Mouse (Mus musculus) limb, embryonic 14.5 days (tissue): ENCODE data around the gene Gp1bb. TPM values are rescaled to one million over a fixed set of nuclear protein-coding genes. Genes with fewer than 3 reads are reported as not detected.

Experiments
- ATAC-seq: fragments of 200-750 bp; cut with Nextera tagmentation; 2 replicates; pipeline ENCODE4 v1.8.0; 2017; ENCODE audit warnings: low read depth, moderate number of reproducible peaks, moderate TSS enrichment; ENCODE audit not compliant: low FRiP score
- DNase-seq: peaks from one replicate; pipeline ENCODE4 v3.0.0-alpha.2; 2015; ENCODE audit warnings: low spot score
- H3K27ac ChIP-seq: fragments of 300-500 bp; sonication (generic); replicated peaks from 2 replicates; pipeline ENCODE4 v1.5.1; 2014; ENCODE audit warnings: low read depth, mild to moderate bottlenecking, low read length, moderate library complexity, mixed read lengths
- H3K27me3 ChIP-seq: fragments of 300-500 bp; sonication (generic); 2 replicates; pipeline ENCODE4 v1.6.1; 2014; ENCODE audit warnings: low read length, mixed read lengths; ENCODE audit not compliant: control insufficient read depth, insufficient read depth
- H3K36me3 ChIP-seq: fragments of 300-500 bp; sonication (generic); 2 replicates; pipeline ENCODE4 v1.6.1; 2014; ENCODE audit warnings: mild to moderate bottlenecking, low read length, moderate library complexity, mixed read lengths; ENCODE audit not compliant: control insufficient read depth, insufficient read depth
- H3K4me1 ChIP-seq: fragments of 300-500 bp; sonication (generic); 2 replicates; pipeline ENCODE4 v1.6.1; 2014; ENCODE audit warnings: antibody characterized with exemption, low read length, mixed read lengths; ENCODE audit not compliant: control insufficient read depth, insufficient read depth
- H3K4me2 ChIP-seq: fragments of 300-500 bp; sonication (generic); replicated peaks from 2 replicates; pipeline ENCODE4 v1.6.1; 2014; ENCODE audit warnings: low read depth, mild to moderate bottlenecking, low read length, moderate library complexity; ENCODE audit not compliant: severe bottlenecking
- H3K4me3 ChIP-seq: fragments of 300-500 bp; sonication (generic); replicated peaks from 2 replicates; pipeline ENCODE4 v1.5.1; 2014; ENCODE audit warnings: low read length
- H3K9ac ChIP-seq: fragments of 300-500 bp; sonication (generic); 2 replicates; pipeline ENCODE4 v1.6.1; 2014; ENCODE audit warnings: mild to moderate bottlenecking, low read depth, low read length, moderate library complexity; ENCODE audit not compliant: severe bottlenecking
- H3K9me3 ChIP-seq: fragments of 300-500 bp; sonication (generic); 2 replicates; pipeline ENCODE4 v1.6.1; 2016; ENCODE audit warnings: low read length; ENCODE audit not compliant: control insufficient read depth
- POLR2A ChIP-seq: fragments of 200-500 bp; IDR thresholded peaks from 2 replicates; pipeline ENCODE4 v1.8.0; 2012; ENCODE audit warnings: inconsistent platforms, mild to moderate bottlenecking, moderate library complexity, borderline replicate concordance; ENCODE audit not compliant: insufficient read depth, insufficient read length; ENCODE audit errors: extremely low read depth
- WGBS: fragments of 180-500 bp; shearing (Covaris S2); extraction: QIAGEN DNeasy Blood & Tissue Kit; methylation state at CpG from one replicate; pipeline ENCODE4 v1.1.7; 2014; 5-methylcytosine and 5-hydroxymethylcytosine counted together
- polyA plus RNA-seq, 2 experiments: library from polyadenylated mRNA; depleted of rRNA in 1 of 2; stranded (reverse) in 1 of 2; unstranded in 1 of 2; fragments of >200 nt; fragmentation: Nextera tagmentation in 1 of 2; extraction: Ambion mirVana in 1 of 2; gene quantifications; 2 replicates each; pipeline versions ENCODE4 v1.2.1 to v1.2.3; 2012 to 2014

Gp1bb gene
- polyA plus RNA-seq, 2 experiments: 3.0 to 4.3 TPM

DNA sequence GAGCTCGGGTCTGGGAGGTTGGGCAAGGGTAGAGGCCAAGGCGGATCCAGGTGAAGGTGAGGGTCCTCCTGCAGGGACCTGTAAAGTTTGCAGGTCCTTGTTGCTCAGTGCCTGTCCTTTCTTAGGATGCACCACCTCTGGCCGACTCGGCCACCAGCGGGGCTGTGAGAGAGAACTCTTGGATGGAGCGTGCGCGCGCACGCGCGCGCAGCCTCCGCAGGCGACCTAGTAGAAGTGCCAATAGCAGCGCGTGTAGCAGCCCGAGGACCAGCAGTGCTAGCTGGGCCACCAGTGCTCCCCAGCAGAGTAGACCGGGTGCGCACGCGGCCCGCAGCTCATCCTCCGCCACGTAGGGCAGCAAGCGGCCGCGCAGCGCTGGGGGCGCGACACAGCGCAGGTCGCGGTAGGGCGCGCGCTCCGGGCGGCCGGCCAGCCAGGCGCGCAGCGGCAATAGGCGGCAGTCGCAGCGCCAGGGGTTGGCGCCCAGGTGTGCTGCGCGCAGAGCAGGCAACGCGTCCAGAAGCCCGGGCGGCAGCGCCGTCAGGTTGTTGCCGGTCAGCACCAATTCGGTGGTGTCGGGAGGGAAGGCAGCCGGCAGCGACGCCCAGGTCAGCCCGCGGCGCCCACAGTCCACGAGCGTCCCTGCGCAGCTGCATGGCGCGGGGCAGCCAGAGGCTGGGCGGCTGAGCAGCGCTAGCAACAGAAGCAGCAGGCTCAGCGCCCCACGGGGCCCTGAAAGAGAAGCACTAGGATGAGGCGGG lies 1.4 kb downstream of the Gp1bb start:
- peaks cover 80% of the 10 kb centered on the region for H3K27me3 ChIP-seq
- 2% methylated on average over 50 of the region's 74 CpGs for WGBS
- H3K27ac ChIP-seq: no peak overlapping the region
- peak; percentile 42; the same call in 1 of the 2 replicates for ATAC-seq
- H3K4me2 ChIP-seq: peak overlapping the region; percentile 85
- no peaks in the 10 kb centered on the region for H3K9me3 ChIP-seq
- H3K4me1 ChIP-seq: peaks cover 12% of the 10 kb centered on the region; the same call in 1 of the 2 replicates
- no peak for TF ChIP-seq POLR2A
- H3K36me3 ChIP-seq: peaks cover 38% of the 10 kb centered on the region
- peak overlapping the region; percentile 44 for H3K9ac ChIP-seq
- H3K4me3 ChIP-seq: peak overlapping the region; percentile 49
- DNase-seq: no peak

- no peak overlapping the region for H3K27ac ChIP-seq
- H3K36me3 ChIP-seq: peaks cover 34% of the 10 kb centered on the region
- H3K4me3 ChIP-seq: peak overlapping the region; percentile 49; the same call in 1 of the 2 replicates
- H3K9ac ChIP-seq: no peak overlapping the region
- H3K9me3 ChIP-seq: no peaks in the 10 kb centered on the region
- ATAC-seq: no peak
- no peak for TF ChIP-seq POLR2A
- WGBS: 26% methylated on average over 6 of the region's 6 CpGs
- H3K4me1 ChIP-seq: peaks cover 12% of the 10 kb centered on the region; the same call in 1 of the 2 replicates
- DNase-seq: no peak
- H3K27me3 ChIP-seq: peaks cover 74% of the 10 kb centered on the region
- peak overlapping the region; percentile 85; the same call in 1 of the 2 replicates for H3K4me2 ChIP-seq
Observed at GRCm38 (mm10) chr16:18620201-18620600, 2.0 kb downstream of the Gp1bb start.

- no peak for DNase-seq
- Histone ChIP-seq H3K36me3 (peaks cover 24% of the 10 kb centered on the region), H3K27ac (no peak overlapping the region), H3K4me2 (no peak overlapping the region), H3K9me3 (no peaks in the 10 kb centered on the region), H3K9ac (no peak overlapping the region), H3K4me3 (no peak overlapping the region), H3K4me1 (peaks cover 12% of the 10 kb centered on the region; the same call in 1 of the 2 replicates), H3K27me3 (peaks cover 63% of the 10 kb centered on the region)
- TF ChIP-seq POLR2A: no peak
- ATAC-seq: no peak
- WGBS: 58% methylated on average over 4 of the region's 4 CpGs
Observed at GRCm38 (mm10) chr16:18619110-18619509, 3.1 kb downstream of the Gp1bb start.

GRCm38 (mm10) chr16:18618297-18618696 lies 3.9 kb downstream of the Gp1bb start:
- Histone ChIP-seq H3K9me3 (no peaks in the 10 kb centered on the region), H3K27me3 (peaks cover 55% of the 10 kb centered on the region), H3K4me2 (no peak overlapping the region), H3K36me3 (peaks cover 15% of the 10 kb centered on the region), H3K4me3 (no peak overlapping the region), H3K27ac (no peak overlapping the region), H3K4me1 (peaks cover 12% of the 10 kb centered on the region; the same call in 1 of the 2 replicates), H3K9ac (no peak overlapping the region)
- TF ChIP-seq POLR2A: no peak
- no peak for DNase-seq
- WGBS: 76% methylated on average over 2 of the region's 2 CpGs
- ATAC-seq: no peak

- Histone ChIP-seq H3K9ac (no peak overlapping the region), H3K36me3 (peaks cover 8% of the 10 kb centered on the region), H3K4me1 (peaks cover 12% of the 10 kb centered on the region; the same call in 1 of the 2 replicates), H3K27ac (no peak overlapping the region), H3K4me2 (peak overlapping the region; percentile 47), H3K9me3 (no peaks in the 10 kb centered on the region), H3K4me3 (peak overlapping the region; percentile 20), H3K27me3 (peaks cover 48% of the 10 kb centered on the region)
- DNase-seq (peak; percentile 83), ATAC-seq (peak; percentile 65)
- TF ChIP-seq POLR2A: peak; percentile 20; the same call in 1 of the 2 replicates
- 2% methylated on average over 27 of the region's 27 CpGs for WGBS
Observed at GRCm38 (mm10) chr16:18617370-18618065, 4.7 kb downstream of the Gp1bb start.
